Mouse (Mus musculus): ENCODE data around the gene D630045J12Rik.
A peak's percentile ranks its signal among the peaks of the same experiment; 100 is the strongest.

D630045J12Rik gene

DNA sequence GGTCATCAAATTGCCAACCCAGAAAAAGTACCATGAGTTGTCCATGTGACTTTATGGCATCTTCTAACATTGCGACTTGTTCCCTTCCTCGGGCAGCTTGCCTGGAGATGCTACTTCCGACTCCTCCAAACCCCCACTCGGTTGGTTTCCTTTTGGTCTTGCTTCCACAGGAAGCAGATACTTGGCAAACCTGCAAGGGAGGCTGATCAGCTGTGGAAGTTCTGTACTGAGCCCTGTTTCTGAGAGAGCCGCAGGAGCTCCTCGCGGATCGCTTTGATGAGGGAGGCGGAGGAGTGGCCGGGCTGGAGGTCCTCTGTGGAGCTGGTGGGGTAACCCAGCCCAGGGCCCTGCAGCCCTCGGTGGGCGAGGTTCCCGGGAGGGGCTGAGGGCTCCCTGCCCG is 125.7 kb downstream of the D630045J12Rik start:
- no peak for DNase-seq

DNA sequence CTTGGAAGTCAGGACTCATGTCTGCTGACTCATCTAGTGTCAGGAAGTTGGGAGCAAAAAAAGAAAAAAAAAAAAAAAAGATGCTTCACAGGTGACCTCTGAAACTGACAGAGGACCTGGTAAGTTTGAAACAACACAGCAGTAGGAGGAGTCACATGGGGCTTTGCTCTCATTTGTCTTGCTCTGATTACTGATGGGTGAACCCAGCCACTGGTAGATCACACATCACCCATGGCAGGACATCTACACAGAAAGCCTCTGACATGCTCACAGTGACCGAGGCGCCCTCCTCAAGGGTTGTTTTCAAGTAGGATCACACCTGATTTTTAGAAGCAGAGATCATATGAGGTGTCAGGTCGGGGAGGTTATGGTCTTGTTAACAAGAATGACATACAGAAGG is 128.3 kb downstream of the D630045J12Rik start:
- no peak for DNase-seq

DNA sequence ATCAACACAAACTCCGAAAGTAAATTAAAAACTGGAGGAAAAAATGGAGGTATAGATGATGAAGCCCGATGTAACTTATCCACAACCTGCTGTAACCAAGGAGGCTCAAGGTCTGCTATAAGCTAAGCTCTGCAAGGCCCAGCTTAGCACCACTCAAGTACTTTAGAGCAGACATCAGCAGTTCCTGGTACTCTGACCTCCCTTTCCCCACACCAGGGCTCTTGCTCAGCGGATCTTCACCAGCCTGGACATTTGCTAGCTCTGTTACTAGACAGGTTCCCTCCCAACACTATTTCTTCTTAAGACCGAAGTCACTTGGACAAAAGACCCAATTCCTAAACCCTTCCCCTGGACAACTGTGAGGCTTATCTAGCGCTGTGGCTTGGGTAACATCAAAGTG is 128.9 kb downstream of the D630045J12Rik start:
- no peak for DNase-seq

DNA sequence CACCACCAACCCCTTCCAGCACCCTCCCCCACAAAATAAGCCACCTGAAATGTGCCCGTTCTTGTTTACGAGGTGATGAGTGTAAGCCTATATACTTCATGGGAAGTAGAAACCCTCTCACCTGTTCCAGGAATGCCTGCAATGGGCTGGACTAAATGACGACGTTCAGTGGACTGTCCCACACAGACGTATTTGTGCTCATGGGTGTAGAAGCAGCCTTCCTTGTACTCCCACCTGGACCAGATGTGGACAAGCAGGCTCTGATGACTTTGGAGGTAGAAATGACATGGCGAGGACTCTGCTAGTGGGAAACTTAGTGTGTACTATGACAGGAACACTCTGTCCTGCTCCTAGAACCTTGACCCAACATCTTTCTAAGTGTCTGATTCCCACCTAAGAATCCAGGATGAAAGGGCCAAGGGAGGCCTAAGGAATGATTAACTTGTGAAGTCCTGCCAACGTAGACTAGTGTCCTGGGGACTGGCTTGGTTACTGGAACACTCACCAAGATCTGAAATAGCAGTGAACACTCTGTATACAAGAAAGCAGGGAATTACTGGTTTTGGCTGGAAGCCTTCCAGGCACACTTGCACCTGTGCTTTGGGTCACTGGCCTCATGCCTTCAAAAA is 129.5 kb downstream of the D630045J12Rik start, which contains the start of gene Atp6v0a4:
Atp6v0a4 (minus strand) TSS at position 380 of the 629 bp plus-strand sequence.
- DNase-seq = no peak

DNA sequence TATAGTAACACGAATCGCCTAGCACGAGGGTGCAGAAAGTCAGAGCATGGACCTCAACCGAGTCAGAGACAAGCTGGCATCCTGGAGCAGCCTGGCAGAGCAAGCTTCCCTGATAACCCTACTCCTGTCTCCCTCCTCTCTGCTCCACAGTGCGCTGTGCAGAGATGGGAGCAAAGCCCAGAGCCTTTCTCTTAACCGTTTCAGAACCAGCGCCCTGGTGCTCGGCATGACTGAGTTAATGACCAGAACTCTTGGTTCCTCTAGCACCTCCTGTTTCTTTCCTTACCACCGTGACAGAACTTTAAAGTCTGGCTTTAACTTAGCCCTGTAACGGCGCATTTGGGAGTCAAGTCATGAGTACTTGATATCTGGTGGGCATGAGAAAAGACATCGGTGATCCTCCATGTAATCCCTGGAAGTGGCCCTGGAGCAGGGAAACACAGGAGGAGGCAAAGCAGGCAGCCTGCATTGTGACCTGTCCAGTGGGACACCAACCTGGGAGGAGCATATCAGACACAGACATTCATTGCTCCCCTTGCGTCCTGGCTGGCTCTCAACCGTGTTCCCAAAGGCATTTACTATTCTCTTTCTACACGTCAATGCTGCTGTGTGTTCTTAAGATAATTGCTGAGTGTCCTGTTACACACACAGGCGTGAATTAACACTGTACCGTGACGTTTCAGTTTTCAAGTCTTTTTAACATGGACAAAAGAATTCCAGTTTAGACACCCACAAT is 130.2 kb downstream of the D630045J12Rik start:
- DNase-seq = no peak

DNA sequence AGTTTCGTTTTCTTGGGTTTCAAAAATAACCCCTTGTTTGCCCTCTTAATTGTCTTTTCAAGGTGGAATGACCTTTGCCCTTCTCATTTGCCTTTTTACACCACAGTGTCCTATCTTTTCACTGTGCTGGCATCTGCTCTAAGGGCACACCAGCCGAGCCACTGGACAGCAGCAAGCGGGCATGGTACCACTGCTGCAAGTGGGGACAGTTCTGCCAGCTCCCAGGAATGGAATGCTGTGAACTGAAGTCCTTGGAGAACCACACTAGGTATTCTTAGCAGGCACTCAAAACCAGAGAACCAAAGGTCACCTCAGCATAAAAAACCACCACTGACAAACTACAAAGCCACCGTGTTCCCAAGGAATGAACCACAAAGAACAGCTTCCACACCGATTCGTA is 131.0 kb downstream of the D630045J12Rik start:
- no peak for DNase-seq

DNA sequence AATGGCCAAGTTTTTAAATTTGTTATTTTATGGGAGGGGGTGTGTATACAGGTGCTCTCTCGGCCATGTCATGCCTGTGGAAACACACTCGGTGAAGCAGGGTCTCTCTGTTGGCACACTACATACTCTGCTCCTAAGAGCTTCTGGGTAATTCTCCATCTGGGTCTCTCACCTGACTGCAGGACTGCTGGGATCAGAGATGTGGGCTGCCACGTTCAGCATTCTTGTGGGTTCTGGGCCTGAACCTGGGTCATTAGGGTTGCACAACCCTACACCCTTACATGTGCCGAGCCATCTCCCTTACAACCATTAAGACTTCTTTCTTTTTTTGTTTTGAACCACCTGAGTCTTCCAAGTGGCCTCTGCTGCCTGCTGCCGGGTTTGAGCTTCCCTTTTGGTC is 132.0 kb downstream of the D630045J12Rik start:
- no peak for DNase-seq

DNA sequence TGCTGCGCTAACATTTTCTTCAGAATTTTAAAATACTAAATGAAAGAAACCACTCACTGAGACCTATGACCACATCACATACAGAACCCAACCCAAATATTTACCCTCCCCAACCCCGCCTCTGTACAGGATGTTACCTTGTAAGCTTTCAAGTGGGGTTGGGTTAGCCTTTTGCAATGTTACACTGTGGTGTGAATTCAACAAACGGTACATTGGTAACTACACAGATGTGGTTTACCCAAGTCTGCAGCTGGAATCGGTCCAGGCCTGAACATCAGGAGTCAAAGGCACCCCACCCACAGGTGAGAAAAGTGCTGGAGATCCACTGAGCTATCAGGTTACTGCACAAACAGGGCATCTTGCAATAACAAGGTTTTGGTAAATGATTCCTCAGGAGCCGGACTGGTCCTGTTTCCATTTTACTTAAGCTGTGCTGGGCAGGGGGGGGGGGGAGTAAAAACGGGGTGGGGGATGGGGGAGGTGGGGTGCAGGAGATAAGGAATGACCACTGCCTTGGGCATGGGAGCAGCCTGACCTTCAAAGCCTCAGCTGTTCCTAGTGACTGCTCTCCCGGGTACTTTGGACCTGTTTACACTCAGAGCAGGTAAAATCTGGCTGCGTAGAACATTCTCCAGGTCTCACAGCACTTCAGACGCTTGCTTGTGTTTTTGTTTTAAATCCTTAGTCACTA is 133.0 kb downstream of the D630045J12Rik start:
- peak; percentile 34 for DNase-seq

DNA sequence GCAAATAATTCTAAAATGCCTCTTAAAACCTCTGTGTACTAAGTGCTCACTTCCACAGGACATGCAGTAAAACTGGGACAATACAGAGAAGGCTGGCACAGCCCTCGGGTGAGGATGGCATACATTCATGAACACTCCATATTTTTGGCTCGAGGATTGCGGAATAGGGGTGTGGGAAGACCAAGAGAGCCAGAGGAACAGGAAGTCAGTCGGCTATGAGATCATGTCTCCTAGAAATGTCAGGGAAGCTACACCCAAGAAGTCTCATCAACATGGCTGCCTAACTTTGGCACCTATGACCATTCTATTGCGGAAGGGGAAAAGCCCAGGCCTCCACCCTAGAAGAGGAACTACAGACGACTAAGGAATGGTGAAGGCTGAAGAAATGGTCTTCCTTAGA is 135.5 kb downstream of the D630045J12Rik start:
- no peak for DNase-seq

DNA sequence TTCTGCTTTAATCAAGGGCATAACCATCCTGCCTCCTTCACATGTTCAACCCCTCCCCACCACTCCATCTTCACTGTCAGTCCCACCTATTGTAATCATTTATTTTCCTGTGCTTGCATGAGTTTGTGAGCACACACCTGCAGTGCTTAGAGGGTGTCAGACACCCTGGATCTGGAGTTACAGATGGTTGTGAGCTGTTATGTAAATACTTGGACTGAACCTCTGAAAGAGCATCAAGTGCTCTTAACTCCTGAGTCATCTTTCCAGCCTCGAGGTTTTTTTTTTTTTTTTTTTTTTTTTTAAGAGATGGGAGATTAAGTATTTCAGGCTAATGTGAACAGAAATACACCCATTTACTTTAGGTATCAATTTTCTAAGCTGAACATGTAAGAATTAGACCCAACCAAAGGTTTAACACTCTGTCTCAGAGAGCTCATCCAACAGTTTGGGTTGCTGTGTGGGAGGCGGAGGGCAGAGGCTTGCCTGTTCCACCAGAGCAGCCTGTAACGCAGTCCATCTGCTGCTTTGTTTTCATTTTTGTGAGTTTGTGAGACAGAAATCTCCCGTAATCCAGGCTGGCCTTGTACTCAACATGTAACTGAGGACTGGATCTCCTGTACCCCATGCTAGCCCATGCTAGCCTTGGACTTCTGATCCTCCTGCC is 137.6 kb downstream of the D630045J12Rik start:
- no peak for DNase-seq

DNA sequence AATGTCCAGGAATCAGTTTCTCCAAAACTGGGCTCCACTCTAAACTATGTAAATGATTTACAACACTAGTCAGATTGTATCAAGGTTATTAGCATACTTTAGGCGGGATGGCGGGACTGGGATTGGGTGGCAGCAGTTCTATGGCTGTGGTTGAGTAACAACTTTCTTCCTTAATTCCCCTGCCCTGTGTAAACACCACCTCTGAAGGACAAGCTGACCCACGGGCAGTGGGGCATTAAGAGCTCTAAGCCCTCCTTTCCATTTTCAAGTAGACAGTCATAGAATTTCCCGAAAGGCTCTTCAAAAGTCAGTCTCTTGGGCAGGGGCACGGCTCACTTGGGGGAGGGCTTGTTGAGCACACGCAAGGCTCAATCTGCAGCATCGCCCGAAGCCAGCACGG is 142.9 kb downstream of the D630045J12Rik start:
- no peak for DNase-seq

DNA sequence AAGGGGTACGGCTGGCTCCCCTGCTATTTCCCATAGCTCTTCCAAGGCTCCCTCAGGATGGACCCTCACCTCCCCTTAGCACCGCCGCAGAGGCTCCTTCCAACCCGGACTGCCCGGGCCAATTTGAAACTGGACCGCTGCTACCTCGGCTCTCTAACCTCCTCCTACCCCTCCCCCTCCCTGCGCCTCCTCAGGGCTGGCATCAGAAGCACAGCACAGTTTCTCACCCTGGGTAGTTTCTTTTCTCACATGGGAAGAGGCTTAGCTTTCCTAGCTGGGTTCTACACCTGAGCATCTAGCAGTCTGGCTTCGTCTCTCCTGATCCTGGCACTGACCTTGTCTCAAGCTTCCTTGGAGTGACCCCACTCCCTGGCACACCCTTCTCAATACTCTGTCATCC is 143.9 kb downstream of the D630045J12Rik start:
- no peak for DNase-seq

DNA sequence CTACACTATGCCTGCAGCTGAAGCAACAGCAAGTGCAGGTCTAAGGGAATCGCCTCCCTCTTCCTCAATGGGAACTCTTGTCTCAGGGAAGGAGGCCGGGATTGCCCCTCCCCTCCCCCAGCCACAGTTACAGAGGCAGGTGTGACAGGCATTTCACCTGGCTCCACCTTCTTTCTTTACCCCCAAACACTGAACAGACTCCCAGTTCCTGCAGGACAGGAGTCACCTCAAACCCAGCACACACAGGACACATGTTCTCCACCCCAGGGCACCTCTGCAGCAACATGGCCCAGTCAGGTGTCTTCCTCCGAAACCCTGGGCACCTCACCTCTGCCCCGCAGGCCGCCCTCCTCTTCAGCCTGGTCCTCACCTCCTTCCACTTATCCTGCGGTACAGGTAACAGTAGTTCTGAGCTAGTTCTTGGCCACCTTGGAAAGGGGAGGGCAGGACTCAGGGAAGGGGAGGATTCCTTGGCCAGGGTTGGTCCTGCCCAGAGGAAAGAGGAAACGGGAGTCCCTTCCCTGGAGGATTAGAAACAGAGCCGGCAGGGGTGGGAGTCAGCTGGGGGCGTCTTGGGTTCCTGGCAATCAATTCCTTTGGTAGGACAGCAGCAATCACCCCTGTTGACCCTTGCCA is 144.5 kb downstream of the D630045J12Rik start, which contains the start of gene Tmem213:
Tmem213 (plus strand) TSS at position 96 of the 636 bp plus-strand sequence.
- DNase-seq = no peak

DNA sequence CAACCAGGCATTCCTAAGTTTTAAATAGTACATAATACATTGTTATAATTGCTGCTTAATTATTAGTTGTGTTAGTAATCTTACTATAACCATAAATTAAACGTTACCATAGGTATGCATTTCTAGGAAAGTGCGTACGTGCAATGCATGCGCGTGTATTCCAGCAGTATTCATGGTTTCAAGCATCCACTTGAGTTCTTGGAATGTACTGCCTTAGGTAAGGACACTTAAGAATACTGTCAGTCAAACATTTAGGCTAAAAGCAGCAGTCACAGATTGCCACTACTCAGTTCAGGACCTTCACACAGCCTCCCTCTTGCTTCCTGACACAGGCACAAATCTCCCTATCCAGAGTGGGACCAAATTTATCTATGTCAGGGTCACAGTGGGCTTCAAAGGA is 145.4 kb downstream of the D630045J12Rik start:
- DNase-seq = no peak

DNA sequence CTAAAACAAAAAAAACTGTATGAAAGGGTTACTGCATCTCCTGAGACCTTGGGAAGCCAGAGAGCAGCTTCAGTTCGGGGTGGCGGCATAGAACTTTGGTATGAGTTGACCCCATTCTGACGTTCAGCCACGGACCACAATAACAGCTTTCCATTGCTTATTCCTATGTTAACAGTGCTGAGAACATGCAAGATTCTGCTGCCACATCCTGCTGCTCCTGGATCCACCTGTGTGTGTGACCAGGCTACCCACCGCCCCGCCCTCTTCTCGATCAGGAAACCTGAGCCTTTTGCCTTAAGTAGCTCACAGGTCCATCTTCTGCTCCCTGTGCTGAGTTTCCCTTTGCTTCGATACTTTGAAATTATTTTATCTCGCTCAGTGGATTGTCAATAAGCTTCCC is 147.9 kb downstream of the D630045J12Rik start:
- no peak for DNase-seq

DNA sequence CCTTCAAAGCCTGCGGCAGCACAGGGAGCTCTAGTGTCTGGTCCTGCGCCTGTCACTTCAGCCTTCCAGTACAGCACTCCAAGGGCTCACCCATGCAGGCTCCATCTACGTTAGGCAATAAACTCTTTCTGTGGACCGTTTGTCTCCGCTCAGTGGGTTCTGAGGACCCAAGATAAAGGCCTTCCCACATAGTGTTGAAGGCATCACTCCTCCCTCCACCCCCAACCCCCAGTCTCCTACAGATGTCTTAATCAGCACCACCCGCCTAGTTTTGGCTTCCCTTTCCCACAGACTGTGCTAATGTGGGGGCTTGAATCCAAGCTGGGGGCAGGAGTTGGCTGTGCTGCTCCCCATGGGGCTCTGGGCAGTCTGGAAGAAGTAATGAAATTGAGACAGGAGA is 150.0 kb downstream of the D630045J12Rik start:
- no peak for DNase-seq

DNA sequence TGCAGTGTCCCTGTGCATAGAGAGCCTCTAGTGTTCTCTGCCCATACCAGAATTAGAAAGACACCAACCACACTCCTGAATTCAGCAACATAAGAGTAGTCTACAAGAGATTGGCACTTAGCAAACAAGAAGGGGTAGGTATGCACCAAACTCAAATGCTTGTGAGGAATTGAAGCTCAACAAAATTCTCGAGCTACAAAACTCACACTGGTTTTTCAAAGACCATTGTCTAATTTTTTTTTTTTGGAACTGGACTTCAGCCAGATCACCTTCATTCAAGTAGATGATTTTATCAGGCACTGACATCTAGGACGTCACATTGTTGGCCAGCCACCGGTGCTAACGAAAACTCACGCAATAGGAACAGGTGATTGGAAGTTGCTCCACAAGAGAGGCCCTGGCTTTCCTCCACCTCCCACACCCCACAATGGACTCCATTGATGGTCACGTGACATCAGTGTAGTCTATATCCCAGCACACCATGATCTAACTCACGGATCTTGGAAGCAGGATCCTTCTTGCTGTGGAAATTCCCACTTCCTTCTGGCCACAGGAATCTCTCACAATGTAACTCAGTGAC is 151.5 kb downstream of the D630045J12Rik start:
- no peak for DNase-seq

DNA sequence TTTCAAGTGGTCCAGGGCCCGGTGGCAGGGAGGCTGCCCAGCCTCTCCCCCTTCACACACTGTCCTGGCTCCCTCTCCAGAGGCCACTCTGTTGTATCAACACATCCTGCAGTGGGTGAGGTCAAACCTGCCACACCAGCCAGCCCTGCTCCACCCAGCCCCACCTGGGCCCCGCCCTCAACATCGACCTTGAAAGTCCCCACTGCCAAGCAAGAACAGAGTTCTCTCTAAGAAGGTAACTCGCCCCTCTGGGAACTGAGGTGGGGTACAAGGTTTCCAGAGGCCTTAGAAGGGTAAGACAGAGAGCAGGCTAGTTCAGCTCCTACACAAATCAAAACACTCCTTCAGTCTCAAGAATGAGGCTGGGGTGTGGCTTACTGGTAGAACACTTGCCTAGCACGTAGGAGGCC is 156.8 kb downstream of the D630045J12Rik start:
- no peak for DNase-seq

DNA sequence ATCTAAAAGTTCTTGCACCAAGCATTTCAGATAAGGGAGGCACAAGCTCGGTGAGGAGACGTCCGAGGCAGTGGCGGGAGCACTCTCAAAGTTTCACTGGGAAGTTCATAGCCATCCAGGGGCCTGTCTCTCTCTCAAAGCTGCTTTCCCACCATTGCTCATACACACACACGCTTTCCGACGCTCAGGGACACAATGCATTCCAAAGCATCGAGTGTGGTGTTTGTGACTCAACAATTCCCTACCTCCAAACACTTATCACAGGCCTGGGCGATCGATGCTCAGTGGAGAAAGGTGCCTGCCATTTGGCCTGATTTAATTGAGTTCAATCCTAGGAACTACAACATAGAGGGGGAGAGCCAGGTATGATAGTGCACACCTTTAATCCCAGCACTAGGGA is 159.1 kb downstream of the D630045J12Rik start:
- DNase-seq = no peak

DNA sequence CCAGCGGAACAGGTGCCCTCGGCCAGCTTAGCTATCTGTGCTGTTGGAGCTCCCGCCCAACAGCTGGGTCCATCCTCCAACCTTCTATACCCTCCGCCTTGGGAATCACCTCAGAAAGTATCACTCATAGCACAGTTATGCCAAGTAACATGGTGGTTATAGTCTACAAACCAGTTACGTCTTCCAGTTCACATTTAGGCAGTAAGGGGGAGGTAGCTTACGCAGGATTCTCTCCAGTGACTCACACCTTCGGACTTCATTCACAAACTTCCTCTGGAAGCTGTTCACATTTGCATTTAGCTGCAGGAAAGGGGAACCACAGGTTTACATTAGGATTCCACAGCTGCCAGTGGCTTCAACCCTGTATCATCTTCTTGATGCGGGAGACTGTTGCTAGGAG is 161.3 kb downstream of the D630045J12Rik start:
- no peak for DNase-seq

DNA sequence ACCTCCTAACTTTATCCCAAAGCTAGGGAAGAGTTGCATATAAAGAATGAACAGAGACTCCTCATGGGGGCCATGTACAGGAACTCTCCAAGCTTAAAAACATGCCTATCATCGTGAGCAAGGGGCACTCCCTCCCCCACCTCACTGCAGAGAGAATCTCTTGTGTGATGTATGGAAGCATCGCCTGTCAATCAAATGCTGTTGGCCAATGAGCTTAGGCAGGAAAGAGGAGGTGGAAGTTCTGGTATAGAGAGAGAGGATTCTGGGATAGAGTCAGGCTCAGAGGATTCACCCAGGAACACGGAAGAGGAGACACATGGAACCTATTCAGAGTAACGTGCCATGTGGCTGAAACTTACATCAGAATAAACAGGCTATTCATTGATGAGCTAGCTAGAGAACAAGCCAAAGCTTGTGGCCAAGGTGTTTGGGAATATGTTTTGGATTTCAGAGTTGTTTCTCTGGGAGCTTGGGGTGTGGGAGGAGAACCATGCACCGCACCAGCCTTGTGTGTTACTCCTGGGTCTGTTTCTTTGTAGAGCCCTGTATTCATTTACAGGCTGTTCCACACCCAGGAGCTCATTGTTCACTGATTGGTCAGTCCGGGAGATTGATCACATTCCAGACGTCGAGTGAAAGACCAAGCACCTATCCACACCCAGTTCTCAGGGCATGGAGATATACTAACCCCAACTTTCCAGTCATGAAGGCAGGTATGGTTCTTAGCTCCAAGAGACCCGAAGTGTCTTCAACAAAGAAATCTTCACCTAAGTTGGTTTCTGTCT is 166.4 kb downstream of the D630045J12Rik start:
- no peak for DNase-seq

DNA sequence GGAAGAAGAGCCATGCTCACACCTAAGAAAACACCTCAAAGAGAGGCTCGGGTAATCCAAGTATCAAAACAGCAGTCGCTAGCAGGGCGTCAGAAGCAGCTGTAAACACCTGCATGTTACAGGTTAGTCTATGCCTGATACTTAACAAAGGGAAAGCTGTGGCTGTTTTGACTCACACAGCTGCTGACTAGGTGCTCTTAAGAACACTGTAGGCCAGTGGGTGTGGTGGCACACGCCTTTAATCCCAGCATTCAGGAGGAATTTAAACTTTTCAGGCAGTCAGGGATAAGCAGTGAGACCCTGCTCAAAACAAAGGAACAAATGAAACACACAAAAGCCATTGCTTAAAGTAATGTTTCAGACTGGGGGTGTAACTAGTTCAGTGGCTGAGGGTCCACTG is 170.6 kb downstream of the D630045J12Rik start:
- no peak for DNase-seq
